Mouse (Mus musculus) left cerebral cortex, postnatal 36 days (tissue): ENCODE measurements around the gene Olfr672. TPM values are rescaled to one million over a fixed set of nuclear protein-coding genes. Genes with fewer than 3 reads are reported as not detected.
"Not testable (repeated sequence)": the region's sequence is repeated elsewhere in the genome, so short reads cannot be mapped to it uniquely, and the experiment has no call there.

Experiments
- DNase-seq, 2 experiments: peaks; one replicate each; pipeline ENCODE4 v3.0.0; 2021 to 2022; ENCODE audit warnings: low spot score in 2 of 2, mixed read lengths in 1 of 2
- intact Hi-C: fragments of 180-260 bp; cut with DNase I; formaldehyde crosslinking; loops from one replicate; pipeline ENCODE4 v1.15.1; 2025
- total RNA-seq, 2 experiments: library from RNA; stranded (reverse); gene quantifications; 2 replicates each; pipeline ENCODE4 v1.2.3; 2021

The Olfr672 gene
- not detected for total RNA-seq

DNA sequence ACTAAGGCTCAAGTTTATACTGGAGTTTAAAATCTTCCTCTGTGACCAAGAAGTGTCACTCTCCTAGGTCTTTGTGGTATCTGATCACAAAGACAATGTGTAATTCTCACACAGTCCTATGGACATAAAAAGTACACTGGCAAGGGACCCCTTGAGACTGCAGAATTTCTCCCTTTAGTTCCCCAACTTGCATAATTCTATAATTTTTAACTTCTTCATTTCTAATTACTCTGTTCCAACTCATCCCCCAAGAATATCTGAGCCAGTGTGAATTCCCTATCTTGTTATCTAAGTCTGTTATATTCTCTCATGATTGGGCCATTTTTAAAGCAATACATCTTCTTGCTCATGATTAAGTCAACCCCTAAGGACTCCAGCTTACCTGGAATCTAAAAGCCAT lies at the start of gene Olfr672:
Gene Olfr672 (minus strand): TSS at position 101 of the 400 bp plus-strand sequence.
- intact Hi-C loops = no loop called here
- no peak for DNase-seq

DNA sequence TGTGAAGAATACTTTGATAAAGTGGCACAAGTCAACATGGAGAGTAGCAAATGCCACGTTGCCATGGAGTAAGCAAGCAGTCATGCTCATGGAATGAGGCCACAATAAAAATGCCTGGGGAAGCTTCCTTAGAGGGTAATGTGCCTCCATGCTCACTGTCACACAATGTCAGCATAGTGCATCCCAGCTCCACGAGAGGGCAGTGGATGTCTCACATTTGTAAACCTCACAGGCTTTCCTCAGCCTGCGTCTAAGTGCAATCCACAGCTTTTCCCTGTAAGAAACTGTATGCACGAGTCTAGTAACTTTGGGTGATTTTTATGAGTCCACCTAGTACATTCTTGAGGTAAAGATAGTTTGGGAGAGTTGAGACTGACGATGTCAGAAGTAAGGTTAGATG lies 32.0 kb upstream of the Olfr672 start:
- intact Hi-C loops, DNase-seq: not testable (repeated sequence)

DNA sequence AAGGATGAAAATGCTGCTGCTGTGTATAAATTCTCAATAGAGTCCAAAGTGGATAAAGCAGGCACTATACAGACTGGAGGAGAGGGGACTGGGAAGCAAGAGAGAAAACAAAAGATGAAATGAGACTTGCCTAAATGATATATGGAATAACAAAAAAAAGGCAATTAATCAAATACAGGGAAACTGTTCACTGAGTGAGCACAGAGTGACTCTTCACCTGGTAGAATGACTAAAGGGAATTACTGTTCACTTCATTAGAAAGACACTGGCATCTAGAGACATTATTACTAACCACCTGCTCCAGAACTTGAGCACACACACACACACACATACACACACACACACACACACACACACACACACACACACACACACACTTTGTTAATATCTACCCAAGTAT lies 30.6 kb upstream of the Olfr672 start, which contains the start of gene Olfr676:
Gene Olfr676 (plus strand): TSS at position 301 of the 400 bp plus-strand sequence.
- DNase-seq = no peak
- intact Hi-C loops = no loop called here

DNA sequence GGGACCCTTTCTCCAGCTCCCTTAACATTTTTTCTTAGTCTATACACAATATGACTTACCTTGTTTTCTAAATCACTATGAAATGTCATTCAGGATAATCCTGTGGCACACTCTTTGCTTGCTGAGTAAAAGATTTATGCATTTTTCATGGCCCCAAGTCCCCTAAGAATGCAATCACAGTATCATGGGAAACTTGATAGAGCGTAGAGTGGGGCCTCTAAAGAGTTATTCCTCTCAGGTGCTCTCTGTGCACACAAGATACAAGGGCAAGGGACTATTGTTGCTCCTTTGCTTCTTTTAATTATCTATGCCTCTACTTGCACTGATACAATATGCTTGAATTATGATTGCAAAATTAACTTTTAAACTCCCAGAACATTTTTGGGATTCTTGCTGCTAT lies 26.5 kb upstream of the Olfr672 start, which contains the start of gene Olfr675:
Gene Olfr675 (minus strand): TSS at position 101 of the 400 bp plus-strand sequence.
- no peak for DNase-seq
- intact Hi-C loops = no loop called here

DNA sequence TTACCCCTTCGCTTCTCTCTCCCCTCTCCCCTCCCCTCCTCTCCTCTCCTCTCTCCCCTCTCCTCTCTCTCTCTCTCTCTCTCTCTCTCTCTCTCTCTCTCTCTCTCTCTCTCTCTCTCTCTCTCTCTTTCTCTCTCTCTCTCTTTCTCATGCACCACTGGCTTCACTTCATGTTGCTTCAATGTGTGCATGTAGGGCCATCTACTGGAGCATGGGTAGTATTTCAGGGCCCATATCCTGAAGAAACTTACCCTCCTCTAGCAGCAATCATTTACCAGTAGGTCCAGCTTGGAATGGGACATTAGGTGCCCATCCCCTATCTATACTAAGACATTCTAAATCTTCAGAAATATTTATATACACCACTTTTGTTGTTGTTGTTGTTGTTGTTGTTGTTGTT lies 20.7 kb upstream of the Olfr672 start:
- intact Hi-C loops = no loop called here
- no peak for DNase-seq

DNA sequence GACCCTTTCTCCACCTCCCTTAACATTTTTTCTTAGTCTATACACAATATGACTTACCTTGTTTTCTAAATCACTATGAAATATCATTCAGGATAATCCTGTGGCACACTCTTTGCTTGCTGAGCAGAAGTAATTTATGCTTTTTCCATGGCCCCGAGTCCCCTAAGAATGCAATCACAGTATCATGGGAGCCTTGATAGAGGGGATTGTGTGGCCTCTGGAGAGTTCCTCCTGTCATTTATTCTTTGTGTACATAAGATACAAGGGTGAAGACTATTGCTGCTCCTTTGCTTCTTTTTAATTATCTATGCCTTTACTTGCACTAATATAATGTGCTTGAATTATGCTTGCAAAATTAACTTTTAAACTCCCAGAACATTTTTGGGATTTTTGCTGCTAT lies 22.8 kb downstream of the Olfr672 start, which contains the start of gene Olfr671:
Gene Olfr671 (minus strand): TSS at position 101 of the 400 bp plus-strand sequence.
- intact Hi-C loops = no loop called here
- no peak for DNase-seq

DNA sequence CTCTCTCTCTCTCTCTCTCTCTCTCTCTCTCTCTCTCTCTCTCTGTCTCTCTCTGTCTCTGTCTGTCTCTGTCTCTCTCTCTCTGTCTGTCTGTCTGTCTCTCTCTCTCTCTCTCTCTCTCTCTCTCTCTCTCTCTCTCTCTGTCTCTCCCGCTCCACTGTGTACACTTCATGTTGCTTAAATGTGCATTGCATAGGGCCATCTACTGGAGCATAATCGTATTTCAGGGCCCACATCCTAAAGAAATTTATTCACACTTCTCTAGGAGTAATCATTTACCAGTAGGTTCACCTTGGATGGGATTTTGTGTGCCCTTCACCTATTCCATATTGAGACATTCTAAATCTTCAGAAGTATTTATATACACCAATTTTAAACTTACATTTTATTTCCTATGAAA lies 29.3 kb downstream of the Olfr672 start:
- intact Hi-C loops = not testable (repeated sequence)

DNA sequence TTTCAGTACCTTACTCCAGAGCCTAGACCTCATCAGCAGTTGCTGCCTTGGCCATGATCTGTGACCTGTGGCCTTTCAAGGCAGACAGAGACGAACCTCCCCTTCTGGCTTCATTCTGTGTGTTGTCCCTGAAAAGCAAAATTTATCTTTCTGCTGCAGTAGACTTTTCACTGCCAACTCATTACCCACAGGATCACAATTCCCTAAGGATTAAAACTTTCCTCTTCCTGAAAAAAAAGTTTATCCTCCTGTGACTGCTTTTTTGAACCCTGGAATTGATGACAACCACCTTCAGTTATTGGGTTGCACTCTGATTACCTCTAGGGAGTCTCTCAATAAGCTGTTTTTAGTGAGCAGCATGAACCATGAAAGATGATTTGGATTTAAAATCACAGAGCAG lies 39.3 kb downstream of the Olfr672 start, which contains the start of gene Olfr670:
Gene Olfr670 (minus strand): TSS at position 101 of the 400 bp plus-strand sequence.
- intact Hi-C loops = no loop called here
- DNase-seq = no peak

More for the DNA sequence above, 29.3 kb downstream of the Olfr672 start:
- not testable (repeated sequence) for DNase-seq

DNA sequence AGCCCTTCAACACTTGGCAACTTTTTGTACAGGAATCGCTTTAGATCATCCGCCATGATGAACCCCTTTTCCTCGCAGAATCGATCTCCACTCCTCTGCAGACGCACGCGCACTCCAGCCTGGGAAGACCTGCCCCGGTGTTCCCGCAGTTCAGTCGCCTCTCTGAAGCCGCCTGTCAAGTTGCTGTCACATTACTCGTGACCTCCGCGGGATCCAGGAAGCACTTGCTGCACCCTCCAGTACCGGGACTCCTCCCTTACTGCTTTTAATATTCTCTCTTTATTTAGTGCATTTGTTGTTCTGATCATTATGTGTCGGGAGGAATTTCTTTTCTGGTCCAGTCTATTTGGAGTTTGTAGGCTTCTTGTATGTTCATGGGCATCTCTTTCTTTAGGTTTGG lies 51.6 kb downstream of the Olfr672 start:
- intact Hi-C loops, DNase-seq: not testable (repeated sequence)

Other genes starting within 250 kb of the Olfr672 start
- not detected for gene Usp17le, start 224.6 kb downstream of the Olfr672 start, total RNA-seq
- not detected for gene Usp17lb, start 159.4 kb downstream of the Olfr672 start, total RNA-seq
- gene Usp17la, start 145.0 kb downstream of the Olfr672 start, total RNA-seq = not detected
- gene Olfr665, start 124.0 kb downstream of the Olfr672 start, total RNA-seq = not detected
- gene Olfr666, start 106.1 kb downstream of the Olfr672 start, total RNA-seq = not detected
- not detected for gene Olfr667, start 80.5 kb downstream of the Olfr672 start, total RNA-seq
- gene Olfr668, start 74.0 kb downstream of the Olfr672 start, total RNA-seq = not detected
- not detected for gene Olfr669, start 67.8 kb downstream of the Olfr672 start, total RNA-seq
- gene Olfr670, start 39.4 kb downstream of the Olfr672 start, total RNA-seq = not detected
- gene Olfr671, start 22.9 kb downstream of the Olfr672 start, total RNA-seq = not detected
- gene Olfr675, start 26.4 kb upstream of the Olfr672 start, total RNA-seq = not detected
- not detected for gene Olfr676, start 30.7 kb upstream of the Olfr672 start, total RNA-seq
- not detected for gene Olfr677, start 49.3 kb upstream of the Olfr672 start, total RNA-seq
- not detected for gene Olfr678, start 62.4 kb upstream of the Olfr672 start, total RNA-seq
- not detected for gene Olfr679, start 79.2 kb upstream of the Olfr672 start, total RNA-seq
- gene Olfr680-ps1, start 90.8 kb upstream of the Olfr672 start, total RNA-seq = not detected
- not detected for gene Olfr681, start 114.8 kb upstream of the Olfr672 start, total RNA-seq
- gene Olfr683, start 145.0 kb upstream of the Olfr672 start, total RNA-seq = not detected
- not detected for gene Olfr684, start 161.6 kb upstream of the Olfr672 start, total RNA-seq
- not detected for gene Olfr685, start 184.0 kb upstream of the Olfr672 start, total RNA-seq
- gene Olfr686, start 205.5 kb upstream of the Olfr672 start, total RNA-seq = not detected